Mouse (Mus musculus): ENCODE data around the gene Cgref1. TPM values are rescaled to one million over a fixed set of nuclear protein-coding genes. Genes with fewer than 3 reads are reported as not detected.

Cgref1 gene
- total RNA-seq, 1 experiment = 14.7 TPM

- TF ChIP-seq ZNF384 (IDR thresholded peaks at IDR 0.05; ENCODE audit: low read depth, low read length) (no peak), ZC3H11A (IDR thresholded peaks at IDR 0.05; ENCODE audit: borderline replicate concordance, low read depth, low read length) (no peak), CHD2 (IDR thresholded peaks at IDR 0.05; ENCODE audit: low read depth, low read length) (no peak), HCFC1 (IDR thresholded peaks at IDR 0.05; ENCODE audit: borderline replicate concordance, insufficient read depth, low read length) (no peak), MAFK (IDR thresholded peaks at IDR 0.05; ENCODE audit: insufficient read depth, low read depth, low read length) (no peak)
- H3K9ac ChIP-seq (ENCODE audit: insufficient read depth, low read depth, low read length, poor library complexity, severe bottlenecking) = no peak overlapping the region
- in situ Hi-C loops (cut with MboI; ENCODE audit: low sequenced_read_pairs in 2 of 2, unreplicated experiment in 2 of 2) = no loop called here
Observed at GRCm38 (mm10) chr5:30963916-30964315, 18.5 kb upstream of the Cgref1 start.

GRCm38 (mm10) chr5:30961545-30962505 lies 16.4 kb upstream of the Cgref1 start:
- in situ Hi-C loops (cut with MboI; ENCODE audit: low sequenced_read_pairs in 2 of 2, unreplicated experiment in 2 of 2) = no loop called here
- no peaks in the 10 kb centered on the region for H3K9me3 ChIP-seq (ENCODE audit: control insufficient read depth, insufficient read depth, low read depth, low read length)
- TF ChIP-seq CHD2 (IDR thresholded peaks at IDR 0.05; ENCODE audit: low read depth, low read length) (no peak), HCFC1 (IDR thresholded peaks at IDR 0.05; ENCODE audit: borderline replicate concordance, insufficient read depth, low read length) (no peak)
- no peaks in the 10 kb centered on the region for H3K4me1 ChIP-seq (ENCODE audit: control insufficient read depth in 2 of 2, insufficient read depth in 2 of 2, low read length in 2 of 2, poor library complexity in 1 of 2)
- peaks cover 10% of the 10 kb centered on the region for H3K36me3 ChIP-seq (ENCODE audit: control insufficient read depth, insufficient read depth, low read length, poor library complexity, severe bottlenecking)
- no peak overlapping the region for H3K9ac ChIP-seq (ENCODE audit: insufficient read depth, low read depth, low read length, poor library complexity, severe bottlenecking)
- no peak overlapping the region for H3K4me3 ChIP-seq (ENCODE audit: insufficient read depth in 1 of 2, low read depth in 1 of 2, low read length in 2 of 2, poor library complexity in 1 of 2, severe bottlenecking in 1 of 2)
- no peak for DNase-seq (ENCODE audit: low read depth, low spot score)
- H3K27ac ChIP-seq (ENCODE audit: insufficient read depth, low read depth, low read length, poor library complexity, severe bottlenecking) = no peak overlapping the region

More at GRCm38 (mm10) chr5:30963916-30964315, 18.5 kb upstream of the Cgref1 start:
- Histone ChIP-seq H3K4me3 (ENCODE audit: insufficient read depth in 1 of 2, low read depth in 1 of 2, low read length in 2 of 2, poor library complexity in 1 of 2, severe bottlenecking in 1 of 2) (no peak overlapping the region), H3K4me1 (ENCODE audit: control insufficient read depth in 2 of 2, insufficient read depth in 2 of 2, low read length in 2 of 2, poor library complexity in 1 of 2) (no peaks in the 10 kb centered on the region), H3K36me3 (ENCODE audit: control insufficient read depth, insufficient read depth, low read length, poor library complexity, severe bottlenecking) (0 out of 2 replicates have a peak, but pooled peaks cover under 1% of the 10 kb centered on the region), H3K9me3 (ENCODE audit: control insufficient read depth, insufficient read depth, low read depth, low read length) (no peaks in the 10 kb centered on the region), H3K27ac (ENCODE audit: insufficient read depth, low read depth, low read length, poor library complexity, severe bottlenecking) (no peak overlapping the region)
- DNase-seq (ENCODE audit: low read depth, low spot score) = no peak

- no peak for DNase-seq (ENCODE audit: low read depth, low spot score)
- peaks cover 13% of the 10 kb centered on the region for H3K36me3 ChIP-seq (ENCODE audit: control insufficient read depth, insufficient read depth, low read length, poor library complexity, severe bottlenecking)
- H3K4me3 ChIP-seq (ENCODE audit: insufficient read depth in 1 of 2, low read depth in 1 of 2, low read length in 2 of 2, poor library complexity in 1 of 2, severe bottlenecking in 1 of 2) = peak overlapping the region in 1 of 2 experiments; percentile 50; a peak in 2 of 4 replicates
- H3K4me1 ChIP-seq (ENCODE audit: control insufficient read depth in 2 of 2, insufficient read depth in 2 of 2, low read length in 2 of 2, poor library complexity in 1 of 2) = no peaks in the 10 kb centered on the region
- TF ChIP-seq ZNF384 (IDR thresholded peaks at IDR 0.05; ENCODE audit: low read depth, low read length) (no peak), ZC3H11A (IDR thresholded peaks at IDR 0.05; ENCODE audit: borderline replicate concordance, low read depth, low read length) (no peak)
- in situ Hi-C loops (cut with MboI; ENCODE audit: low sequenced_read_pairs in 2 of 2, unreplicated experiment in 2 of 2) = no loop called here
- no peak overlapping the region for H3K9ac ChIP-seq (ENCODE audit: insufficient read depth, low read depth, low read length, poor library complexity, severe bottlenecking)
- no peak overlapping the region for H3K27ac ChIP-seq (ENCODE audit: insufficient read depth, low read depth, low read length, poor library complexity, severe bottlenecking)
- H3K9me3 ChIP-seq (ENCODE audit: control insufficient read depth, insufficient read depth, low read depth, low read length) = no peaks in the 10 kb centered on the region
Observed at GRCm38 (mm10) chr5:30960814-30961213, 15.4 kb upstream of the Cgref1 start.

- TF ChIP-seq ZNF384 (IDR thresholded peaks at IDR 0.05; ENCODE audit: low read depth, low read length) (no peak), HCFC1 (IDR thresholded peaks at IDR 0.05; ENCODE audit: borderline replicate concordance, insufficient read depth, low read length) (peak; percentile 81), CHD2 (IDR thresholded peaks at IDR 0.05; ENCODE audit: low read depth, low read length) (no peak), MAFK (IDR thresholded peaks at IDR 0.05; ENCODE audit: insufficient read depth, low read depth, low read length) (peak; percentile 51; the same call in 1 of the 2 replicates), ZC3H11A (IDR thresholded peaks at IDR 0.05; ENCODE audit: borderline replicate concordance, low read depth, low read length) (no peak)
- H3K4me3 ChIP-seq (ENCODE audit: insufficient read depth in 1 of 2, low read depth in 1 of 2, low read length in 2 of 2, poor library complexity in 1 of 2, severe bottlenecking in 1 of 2) = peak within 1 kb of the TSS; percentile 84 to 88
- in situ Hi-C loops (cut with MboI; ENCODE audit: low sequenced_read_pairs in 2 of 2, unreplicated experiment in 2 of 2) = no loop called here
- H3K36me3 ChIP-seq (ENCODE audit: control insufficient read depth, insufficient read depth, low read length, poor library complexity, severe bottlenecking) = peaks cover 20% of the 10 kb centered on the region
- peak within 1 kb of the TSS; percentile 93 for H3K9ac ChIP-seq (ENCODE audit: insufficient read depth, low read depth, low read length, poor library complexity, severe bottlenecking)
- H3K9me3 ChIP-seq (ENCODE audit: control insufficient read depth, insufficient read depth, low read depth, low read length) = no peaks in the 10 kb centered on the region
- H3K4me1 ChIP-seq (ENCODE audit: control insufficient read depth in 2 of 2, insufficient read depth in 2 of 2, low read length in 2 of 2, poor library complexity in 1 of 2) = no peaks in the 10 kb centered on the region
- peak within 1 kb of the TSS; percentile 9; the same call in 1 of the 2 replicates for H3K27ac ChIP-seq (ENCODE audit: insufficient read depth, low read depth, low read length, poor library complexity, severe bottlenecking)
- peak; percentile 95 for DNase-seq (ENCODE audit: low read depth, low spot score)
Observed at GRCm38 (mm10) chr5:30959966-30960501, 14.6 kb upstream of the Cgref1 start, which contains the start of gene Preb. Preb (minus strand) TSS chr5:30960361.
